Mouse (Mus musculus) left cerebral cortex, postnatal 4 days (tissue): Measurements from ENCODE around the gene Reln. TPM values are rescaled to one million over a fixed set of nuclear protein-coding genes. Genes with fewer than 3 reads are reported as not detected.

ENCODE experiments used
- DNase-seq: peaks from one replicate; pipeline ENCODE4 v3.0.0-alpha.2; 2022
- intact Hi-C: fragments of 180-260 bp; cut with DNase I; formaldehyde crosslinking; loops from one replicate; pipeline ENCODE4 v1.15.1; 2025
- total RNA-seq, 2 experiments: library from RNA; stranded (reverse); gene quantifications; 2 replicates each; pipeline ENCODE4 v1.2.3; 2021

The Reln gene
- 100 to 1,000 TPM; 170 to 177 TPM for total RNA-seq

DNA sequence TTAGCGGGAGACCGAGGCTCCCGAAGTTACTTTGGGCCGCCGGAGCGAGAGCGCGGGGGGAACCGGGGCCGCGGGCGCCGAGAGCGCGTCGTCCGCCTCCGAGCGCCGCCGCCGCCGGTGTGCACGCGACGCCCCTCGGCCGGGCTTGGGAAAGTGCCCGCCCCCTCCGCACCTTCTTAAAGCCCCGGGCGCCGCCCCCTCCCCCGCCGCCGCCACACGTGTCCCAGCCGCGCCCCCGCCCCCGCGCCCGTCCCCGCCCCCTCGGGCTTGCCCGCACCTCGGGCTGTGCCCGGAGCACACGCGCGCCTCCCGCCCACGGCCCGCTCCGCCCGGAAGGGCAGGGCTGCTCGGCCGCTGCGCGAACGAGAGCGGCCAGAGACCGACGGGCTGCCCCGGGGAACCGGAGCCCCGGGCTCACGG lies at the start of gene Reln:
TSS of gene Reln (minus strand) at position 147 of the 420 bp plus-strand sequence.
- intact Hi-C loops, result loop anchor here (10.0 kb wide), 1 partner anchor 410 kb away; no protein-coding TSS in a partner anchor
- peak; percentile 92 for DNase-seq

DNA sequence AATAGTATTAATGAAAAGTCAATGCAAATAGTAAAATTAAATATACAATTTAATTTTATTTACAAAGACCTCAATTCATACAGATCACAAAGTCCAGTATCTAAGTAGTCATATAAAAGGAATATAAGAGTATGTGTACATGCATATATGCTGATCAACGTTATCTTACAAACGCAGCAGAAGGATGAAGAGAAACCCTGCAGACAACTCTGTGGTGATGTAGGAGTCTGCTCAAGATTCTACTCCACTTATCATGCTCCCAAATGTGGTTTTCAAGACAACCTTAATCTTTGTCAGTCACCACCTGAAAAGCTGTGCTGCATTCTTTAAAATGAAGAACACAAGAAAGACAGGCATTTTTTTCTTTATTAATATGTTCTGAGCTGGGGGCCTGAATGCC lies 44.0 kb upstream of the Reln start:
- intact Hi-C loops, result no loop called here
- DNase-seq, result no peak

DNA sequence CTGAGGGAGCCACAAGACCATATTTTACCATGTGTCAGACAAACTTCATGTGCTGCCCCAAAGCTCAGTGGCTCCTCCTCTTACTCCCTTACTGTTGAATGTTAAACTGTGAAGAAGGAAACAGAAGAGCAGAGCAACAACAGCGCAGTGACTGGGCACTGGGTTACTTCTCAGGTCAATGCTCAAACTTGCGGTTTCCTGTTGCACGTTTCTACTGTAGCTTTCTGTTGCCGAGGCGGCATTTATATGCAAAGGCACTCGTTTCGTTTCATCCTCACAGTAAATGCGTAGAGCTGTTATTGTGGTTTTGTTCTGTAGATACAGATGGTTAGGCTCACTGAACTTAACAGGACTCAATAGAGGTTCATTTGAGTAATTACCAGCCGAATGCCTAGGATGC lies 16.0 kb upstream of the Reln start:
- intact Hi-C loops, result no loop called here
- DNase-seq, result no peak

DNA sequence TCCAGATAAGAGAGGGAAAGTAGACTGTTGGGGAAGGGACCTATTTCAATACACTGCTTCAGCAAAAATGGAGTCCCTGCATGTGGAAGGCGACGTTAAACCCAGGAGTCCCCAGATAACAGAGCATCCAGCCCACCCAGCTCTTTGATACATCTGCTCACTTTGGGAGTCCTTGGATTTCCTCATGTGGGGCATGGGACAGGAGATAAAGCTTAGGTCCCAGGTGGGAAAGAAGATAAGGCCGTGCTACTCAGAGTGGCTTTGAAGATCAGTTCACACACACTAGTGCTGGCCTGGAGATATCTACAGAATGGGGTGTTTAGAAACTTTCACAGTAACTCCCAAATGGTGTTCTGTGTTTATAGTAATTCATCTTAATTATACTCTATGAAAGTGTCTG lies 3.9 kb upstream of the Reln start:
- intact Hi-C loops, result loop anchor here (10.0 kb wide), 1 partner anchor 414 kb away; no protein-coding TSS in a partner anchor

DNA sequence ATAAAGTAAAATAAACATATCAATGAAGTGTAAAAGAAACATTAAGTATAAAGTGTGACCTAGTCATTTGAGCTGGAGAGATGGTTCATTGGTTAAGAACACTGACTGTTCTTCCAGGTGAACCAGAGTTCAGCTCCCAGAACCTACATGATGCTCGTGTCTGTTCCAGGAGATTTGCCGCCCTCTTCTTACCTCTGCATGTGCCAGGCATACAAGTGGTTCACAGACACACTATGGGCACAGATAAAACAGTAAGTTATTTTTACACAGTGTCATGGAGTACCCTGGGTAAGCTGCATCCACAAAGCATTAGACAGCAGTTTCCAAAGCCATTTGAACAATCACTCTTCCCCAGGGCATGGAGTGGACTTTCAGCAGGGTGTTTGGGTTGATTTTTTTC lies 3.2 kb upstream of the Reln start:
- intact Hi-C loops, result loop anchor here (10.0 kb wide), 1 partner anchor 413 kb away; no protein-coding TSS in a partner anchor

More for the DNA sequence above, 3.9 kb upstream of the Reln start:
- no peak for DNase-seq

DNA sequence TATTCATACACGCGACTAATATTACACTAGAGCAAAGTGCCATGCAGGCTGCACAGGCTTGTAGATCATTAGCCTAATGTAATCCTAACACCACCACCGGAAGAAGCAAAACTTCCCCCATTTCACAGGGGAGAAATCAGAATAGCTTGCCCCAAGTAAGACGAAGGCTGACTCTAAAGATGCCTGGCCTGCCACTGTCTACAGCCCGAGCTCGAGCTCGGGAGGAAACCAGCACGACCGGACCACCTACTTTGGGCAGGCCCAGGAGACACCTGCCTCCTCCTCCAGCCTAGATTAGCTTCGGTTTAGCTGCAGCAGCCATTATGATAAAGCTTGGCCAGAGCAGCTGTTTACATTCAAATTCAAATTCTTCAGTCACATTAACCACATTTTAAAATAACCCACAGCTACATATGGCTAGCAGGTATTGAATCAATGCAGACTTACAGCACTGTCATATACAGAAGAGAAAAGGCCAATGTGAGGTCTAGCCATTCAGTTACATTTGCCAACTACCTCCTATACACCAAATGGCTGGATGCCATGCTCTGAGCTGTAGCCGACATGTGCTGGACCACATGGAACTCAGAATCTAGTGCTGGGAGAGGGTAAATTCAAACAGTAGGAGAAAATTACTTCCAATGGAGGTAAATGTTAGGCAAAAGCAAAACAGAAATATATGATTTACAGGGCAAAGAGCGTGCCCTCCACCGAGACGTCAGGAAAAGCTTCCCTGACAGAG lies 1.6 kb upstream of the Reln start:
- no peak for DNase-seq
- intact Hi-C loops, result loop anchor here (10.0 kb wide), 1 partner anchor 411 kb away; no protein-coding TSS in a partner anchor

More for the DNA sequence above, 3.2 kb upstream of the Reln start:
- no peak for DNase-seq

DNA sequence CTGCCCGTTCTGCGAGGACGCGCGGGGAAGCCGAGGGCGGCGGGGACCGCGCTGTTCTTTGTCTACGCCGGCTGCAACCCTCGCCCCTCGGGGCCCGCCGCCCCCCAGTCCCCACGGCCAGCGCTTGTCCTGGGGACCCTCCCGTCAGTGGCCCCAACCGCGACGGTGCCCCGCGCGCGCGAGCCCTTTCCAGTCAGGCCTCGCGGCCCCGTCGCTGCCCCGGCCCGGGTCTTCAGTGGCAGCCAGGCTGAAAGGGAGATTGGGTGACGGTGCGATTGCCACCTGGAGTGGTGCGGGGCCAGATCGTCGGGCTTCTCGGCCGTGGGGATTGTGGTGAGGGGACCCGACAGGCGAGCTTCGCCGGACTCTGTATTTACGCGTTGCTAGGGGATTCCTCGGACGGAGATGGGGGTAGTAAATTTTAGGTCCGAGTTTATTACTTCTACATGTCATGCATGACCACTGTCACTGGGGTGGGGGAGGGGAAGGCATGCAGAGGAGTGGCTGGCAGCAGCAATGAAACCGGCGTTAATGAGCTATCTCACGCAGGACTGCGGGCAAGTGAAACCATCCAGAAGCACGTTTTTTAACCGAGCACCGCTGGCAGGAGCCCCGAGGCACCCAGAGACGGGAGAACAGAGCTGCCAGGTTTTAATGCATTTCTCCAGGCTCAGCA lies 612 bp upstream of the Reln start:
- peak; percentile 78 for DNase-seq
- intact Hi-C loops, result loop anchor here (10.0 kb wide), 1 partner anchor 410 kb away; no protein-coding TSS in a partner anchor

DNA sequence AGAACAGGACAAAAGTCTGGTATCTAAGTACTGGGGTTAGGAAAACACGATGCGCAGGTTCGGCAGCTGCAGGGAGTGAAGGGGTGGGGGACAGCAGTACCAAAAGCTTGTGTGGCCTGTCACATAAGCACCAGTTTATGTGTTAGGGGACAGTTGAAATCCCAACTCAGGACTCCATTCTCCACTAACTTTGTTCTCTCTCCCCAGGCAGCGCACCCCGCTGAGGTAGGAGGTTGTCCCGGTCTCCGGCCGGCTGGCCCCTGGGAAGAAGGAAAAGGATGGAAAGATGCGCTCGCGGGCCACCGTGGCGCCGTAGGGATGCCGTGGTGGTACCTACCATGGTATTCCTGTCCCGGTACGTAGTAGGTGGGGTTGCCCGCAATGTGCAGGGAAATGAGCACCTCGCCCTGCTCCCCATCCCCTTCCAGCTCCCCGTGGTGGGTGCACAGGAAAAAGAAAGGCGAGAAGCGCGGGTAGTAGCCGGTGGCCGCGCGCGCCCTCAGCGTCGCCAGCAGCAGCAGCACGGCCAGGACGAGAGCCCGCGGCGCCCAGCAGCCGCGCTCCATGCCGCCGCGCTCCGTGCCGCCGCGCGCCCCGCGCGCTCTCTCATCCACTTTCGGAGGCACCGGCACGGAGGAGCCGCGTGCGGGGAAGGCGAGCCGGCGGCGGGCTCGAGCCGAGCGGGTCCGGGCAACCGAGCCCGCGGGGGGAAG lies 503 bp downstream of the Reln start:
- intact Hi-C loops, result loop anchor here (10.0 kb wide), 1 partner anchor 409 kb away; no protein-coding TSS in a partner anchor
- peak; percentile 46 for DNase-seq

DNA sequence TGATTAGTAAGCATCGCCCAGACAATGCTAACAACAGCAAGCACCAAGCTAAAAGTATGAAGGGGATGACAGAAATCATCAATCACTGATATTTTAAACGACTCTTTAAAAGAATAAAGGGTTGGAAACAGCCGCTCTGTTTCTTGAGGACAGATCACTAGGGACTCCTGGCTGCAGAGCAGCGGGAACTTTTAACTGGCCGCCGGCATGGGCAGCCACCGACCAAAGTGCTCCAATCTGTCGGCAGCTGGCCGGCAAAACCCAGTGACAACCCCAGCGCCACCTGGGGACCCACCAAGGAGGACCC lies 1.0 kb downstream of the Reln start:
- DNase-seq, result peak; percentile 55
- intact Hi-C loops, result loop anchor here (10.0 kb wide), 1 partner anchor 409 kb away; no protein-coding TSS in a partner anchor

DNA sequence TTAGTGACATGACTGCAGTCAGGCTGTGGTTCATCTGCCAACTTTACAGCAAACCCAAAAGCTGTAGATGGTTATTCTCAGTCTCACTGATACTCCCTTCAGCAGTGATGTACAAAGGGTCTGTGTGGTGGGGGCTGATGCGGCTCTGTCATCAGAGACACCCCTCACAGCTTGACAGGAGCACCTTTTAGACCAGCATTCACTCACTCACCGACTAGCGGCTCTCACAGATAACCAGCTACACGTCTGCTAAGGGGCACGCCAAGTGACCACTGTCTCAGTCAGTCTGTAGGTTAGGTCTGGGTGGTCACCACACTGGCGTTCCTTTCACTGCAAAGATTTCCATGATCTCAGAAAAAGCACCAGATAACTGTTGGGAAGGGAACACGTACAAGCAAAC lies 2.0 kb downstream of the Reln start:
- intact Hi-C loops, result loop anchor here (10.0 kb wide), 1 partner anchor 408 kb away; no protein-coding TSS in a partner anchor

DNA sequence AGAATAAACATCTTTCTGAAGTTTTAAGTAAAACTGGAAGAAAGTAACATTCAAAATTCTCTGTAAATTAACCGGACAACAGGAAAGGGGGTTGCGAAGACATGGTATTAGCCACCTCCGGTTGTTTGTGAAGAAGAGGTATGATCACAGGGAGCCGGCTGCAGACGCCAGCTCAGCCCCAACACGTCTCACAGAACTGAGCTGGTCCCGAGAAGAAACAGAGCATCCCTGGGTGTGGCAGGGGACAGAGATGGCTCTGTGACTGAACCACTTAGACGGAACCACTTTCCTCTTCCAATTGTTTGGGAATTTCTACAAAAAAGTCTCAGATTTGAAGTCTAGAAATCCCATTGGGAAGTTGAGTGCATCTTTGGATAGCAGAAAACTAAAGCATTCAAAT lies 3.5 kb downstream of the Reln start:
- no peak for DNase-seq
- intact Hi-C loops, result loop anchor here (10.0 kb wide), 1 partner anchor 406 kb away; no protein-coding TSS in a partner anchor

More for the DNA sequence above, 2.0 kb downstream of the Reln start:
- DNase-seq, result peak; percentile 17

DNA sequence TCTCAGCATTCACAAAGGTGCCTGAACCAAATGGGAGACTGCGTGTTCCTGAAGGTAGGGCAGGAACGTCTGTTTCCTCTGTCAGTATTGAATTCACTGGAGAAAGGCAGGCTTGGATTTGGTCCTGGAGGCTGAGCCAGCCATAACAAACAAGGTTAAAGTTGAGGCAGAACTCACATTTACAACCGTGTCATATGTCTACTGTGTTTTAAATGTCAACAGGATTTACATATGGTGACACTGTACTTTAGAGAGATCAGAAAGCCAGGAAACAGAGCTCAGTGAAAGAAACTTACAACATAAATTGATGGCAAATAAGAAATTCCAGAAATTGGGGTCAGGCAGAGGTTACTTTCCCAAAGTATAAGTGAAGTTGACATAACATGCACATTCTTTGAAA lies 9.1 kb downstream of the Reln start:
- no peak for DNase-seq
- intact Hi-C loops, result no loop called here

DNA sequence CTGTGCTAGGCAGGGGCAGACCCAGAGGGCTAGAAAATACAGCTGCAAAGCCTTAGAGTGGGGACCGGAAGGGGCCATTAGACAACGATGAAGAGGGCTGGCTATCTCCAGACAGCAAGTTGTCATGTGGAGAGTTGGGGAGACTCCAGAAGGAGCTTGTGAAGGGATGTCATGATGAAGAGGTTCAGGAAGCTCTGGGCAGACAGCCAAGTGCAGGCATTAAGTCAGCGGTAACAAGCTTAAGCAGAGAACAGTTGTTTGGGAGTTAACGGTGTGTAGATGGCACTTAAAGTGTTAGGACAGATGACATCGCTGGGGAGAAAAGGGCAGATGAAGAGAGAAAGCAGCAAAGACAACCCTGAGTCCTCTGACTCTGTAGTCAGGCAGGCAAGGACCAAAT lies 13.7 kb downstream of the Reln start:
- intact Hi-C loops, result no loop called here
- DNase-seq, result peak; percentile 78

DNA sequence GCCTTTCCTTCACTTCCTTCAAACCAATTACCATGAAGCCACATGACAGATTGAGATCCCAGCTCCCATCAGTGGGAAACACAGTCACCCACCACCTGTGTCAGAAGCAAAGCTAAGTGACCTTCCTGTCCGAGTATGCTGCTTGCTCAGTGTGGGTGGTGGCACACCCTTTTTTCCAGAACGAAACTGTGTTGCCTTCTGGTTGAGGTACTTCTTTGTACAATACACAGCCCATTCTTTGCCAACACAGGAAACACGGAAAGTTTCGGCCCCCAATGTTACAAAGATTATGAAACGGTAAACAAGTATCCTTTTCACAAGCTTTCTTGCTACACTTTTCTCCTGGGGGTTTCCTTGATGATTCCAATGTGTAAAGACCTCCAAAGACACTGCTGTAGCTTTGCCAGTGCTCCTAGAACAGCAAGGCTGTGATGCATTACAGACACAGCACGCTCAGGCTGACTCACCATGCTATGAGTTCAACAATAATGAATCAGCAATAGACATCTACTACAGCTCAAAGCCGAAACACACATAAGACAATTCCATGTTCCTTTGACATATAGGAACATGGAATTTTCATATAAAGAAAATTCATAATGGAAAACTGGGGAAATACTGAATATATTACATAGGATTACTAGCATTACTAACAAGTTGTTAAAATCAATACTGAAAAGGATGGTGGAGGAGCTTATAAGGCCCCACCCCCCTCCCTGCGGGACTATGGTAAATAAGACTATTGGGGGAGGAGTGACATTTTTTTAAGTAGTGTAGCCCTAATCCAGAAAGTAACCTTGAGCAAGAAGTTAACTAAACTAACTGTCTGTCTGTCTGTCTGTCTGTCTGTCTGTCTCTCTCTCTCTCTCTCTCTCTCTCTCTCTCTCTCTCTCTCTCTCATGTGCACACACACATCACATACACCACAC lies 15.8 kb downstream of the Reln start:
- DNase-seq, result no peak
- intact Hi-C loops, result no loop called here

DNA sequence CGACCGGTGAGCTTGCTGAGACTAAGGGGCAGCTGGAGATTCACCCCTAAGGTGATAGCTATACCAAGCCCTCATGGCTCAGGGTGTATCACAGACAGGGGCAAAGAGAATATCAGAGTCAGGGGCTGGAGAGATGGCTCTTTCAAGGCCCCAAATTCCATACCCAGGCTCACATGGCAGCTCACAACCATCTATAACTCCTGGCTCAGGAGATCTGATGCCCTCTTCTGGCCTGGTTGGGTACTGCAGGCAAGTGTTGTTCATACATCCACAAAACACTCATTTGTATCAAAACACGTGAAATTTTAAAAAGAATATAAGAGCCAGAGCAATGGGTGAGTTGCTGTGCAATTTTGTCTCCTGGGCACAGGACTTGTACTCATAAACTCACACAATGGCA lies 17.3 kb downstream of the Reln start:
- intact Hi-C loops, result no loop called here

DNA sequence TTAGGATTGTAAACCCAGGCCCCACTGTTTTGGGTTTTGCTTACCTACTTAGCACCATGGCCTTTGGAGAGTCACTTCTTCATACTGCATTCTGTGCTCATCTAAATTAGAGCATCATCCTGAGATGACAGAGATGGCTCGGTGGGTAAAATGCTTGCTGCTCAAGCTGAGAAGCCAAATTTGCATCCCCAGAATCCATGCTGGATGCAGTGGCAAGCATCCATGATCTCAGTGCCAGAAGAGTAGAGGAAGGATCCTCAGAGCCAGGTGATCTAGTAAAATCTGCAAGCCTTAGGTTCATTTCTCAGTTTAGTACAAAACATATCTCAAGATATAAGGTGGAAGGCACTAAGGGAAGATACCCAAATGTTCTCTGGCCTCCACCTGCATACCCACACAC lies 20.7 kb downstream of the Reln start:
- DNase-seq, result no peak
- intact Hi-C loops, result no loop called here

More for the DNA sequence above, 17.3 kb downstream of the Reln start:
- DNase-seq, result peak; percentile 57

DNA sequence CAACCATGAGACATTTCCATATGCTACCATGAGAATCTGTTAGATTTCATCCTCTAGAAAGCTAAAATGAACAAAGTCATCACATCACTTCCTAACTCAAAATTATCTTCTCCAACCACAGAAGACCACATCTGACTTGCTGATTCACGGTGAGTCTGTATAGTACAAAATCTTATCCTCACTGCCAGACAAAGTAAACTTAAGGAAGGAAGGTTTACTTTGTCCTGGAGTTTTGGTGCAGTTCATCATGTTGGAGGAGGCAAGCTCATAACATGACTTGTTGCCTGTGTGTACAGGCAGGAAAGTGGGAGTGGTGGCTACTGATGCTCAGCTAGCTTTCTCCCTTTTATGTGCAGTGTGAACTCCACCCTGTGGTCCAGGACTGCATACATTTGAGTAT lies 26.7 kb downstream of the Reln start:
- intact Hi-C loops, result no loop called here

DNA sequence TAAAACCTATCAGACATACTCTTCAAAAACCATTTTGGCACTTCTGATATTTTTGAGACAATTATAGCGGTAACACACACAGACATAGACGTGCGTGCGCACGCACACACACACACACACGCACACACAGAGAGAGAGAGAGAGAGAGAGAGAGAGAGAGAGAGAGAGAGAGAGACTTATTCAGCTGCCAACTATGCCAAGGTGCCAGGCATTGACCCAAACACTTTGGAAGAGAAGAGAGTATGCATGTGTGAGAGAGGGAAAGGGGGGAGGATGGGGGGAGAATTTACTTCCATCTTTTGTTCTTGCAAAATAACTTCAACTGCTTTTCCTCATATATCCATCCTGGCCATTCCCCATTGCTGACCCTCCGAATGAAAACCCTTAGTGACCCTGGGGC lies 28.0 kb downstream of the Reln start:
- no peak for DNase-seq
- intact Hi-C loops, result no loop called here

More for the DNA sequence above, 26.7 kb downstream of the Reln start:
- no peak for DNase-seq

DNA sequence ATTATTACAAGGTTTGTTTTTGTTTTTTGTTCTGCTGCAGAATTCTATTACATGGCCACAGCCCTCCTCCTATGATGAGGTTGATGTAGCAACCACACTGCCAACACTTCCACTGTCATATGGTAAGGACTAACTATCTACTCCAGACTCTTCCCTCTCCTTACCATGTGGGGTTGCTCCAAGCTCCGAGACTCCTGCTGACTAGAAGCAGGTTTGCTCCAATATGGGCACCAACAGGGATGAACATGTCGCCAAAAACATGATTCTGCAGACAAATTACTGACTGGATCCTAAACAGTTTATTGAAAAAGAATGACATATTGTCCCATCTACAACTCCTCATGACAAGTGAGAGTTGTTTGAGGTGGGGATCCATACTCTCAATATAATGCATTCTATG lies 28.5 kb downstream of the Reln start:
- intact Hi-C loops, result no loop called here
- DNase-seq, result no peak

DNA sequence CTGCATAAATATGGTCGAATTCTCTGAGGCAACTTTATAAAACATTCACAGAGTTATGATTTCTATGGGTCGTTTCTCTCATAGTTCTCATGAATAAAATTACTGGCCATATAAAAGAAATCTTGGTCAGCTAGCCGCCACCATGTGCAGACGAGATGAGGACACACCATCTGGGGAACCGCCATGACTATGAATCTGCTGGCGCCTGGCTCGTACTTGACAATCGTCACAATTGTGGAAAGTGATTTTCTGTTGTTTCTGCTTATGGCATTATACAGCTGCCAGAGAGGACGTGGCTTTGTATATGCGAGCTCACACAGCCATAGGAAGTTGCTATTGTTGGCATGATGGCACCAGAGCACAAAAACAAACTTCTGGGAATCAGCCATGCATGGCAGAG lies 31.5 kb downstream of the Reln start:
- intact Hi-C loops, result no loop called here
- DNase-seq, result peak; percentile 34
